Mouse (Mus musculus): ENCODE measurements around the gene Lsamp. TPM values are rescaled to one million over a fixed set of nuclear protein-coding genes. Genes with fewer than 3 reads are reported as not detected.

The Lsamp gene
- polyA plus RNA-seq, 1 experiment from 2014 or later: 0.25 TPM

DNA sequence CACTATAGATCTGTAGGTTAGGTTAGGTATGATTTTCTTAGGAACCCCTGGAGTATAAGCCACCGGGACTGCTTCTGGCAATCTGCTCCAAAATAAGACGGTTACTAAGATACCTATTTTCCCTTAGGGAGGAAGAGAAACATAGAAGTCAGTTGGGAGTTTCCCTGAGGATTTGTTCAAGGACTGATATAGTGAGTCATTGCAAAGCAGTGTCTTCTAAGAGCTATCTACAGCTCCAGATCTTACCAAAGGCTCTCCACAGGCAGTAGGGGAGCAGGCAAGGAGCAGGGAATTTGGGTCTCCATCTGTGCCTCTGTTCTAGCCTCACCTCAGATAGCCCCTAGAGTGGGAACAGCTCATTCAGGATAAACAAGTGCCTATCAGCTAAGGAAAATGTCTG, 2047.9 kb downstream of the Lsamp start:
- 50% methylated on average over 2 of the region's 2 CpGs for WGBS (ENCODE audit: insufficient replicate concordance)

DNA sequence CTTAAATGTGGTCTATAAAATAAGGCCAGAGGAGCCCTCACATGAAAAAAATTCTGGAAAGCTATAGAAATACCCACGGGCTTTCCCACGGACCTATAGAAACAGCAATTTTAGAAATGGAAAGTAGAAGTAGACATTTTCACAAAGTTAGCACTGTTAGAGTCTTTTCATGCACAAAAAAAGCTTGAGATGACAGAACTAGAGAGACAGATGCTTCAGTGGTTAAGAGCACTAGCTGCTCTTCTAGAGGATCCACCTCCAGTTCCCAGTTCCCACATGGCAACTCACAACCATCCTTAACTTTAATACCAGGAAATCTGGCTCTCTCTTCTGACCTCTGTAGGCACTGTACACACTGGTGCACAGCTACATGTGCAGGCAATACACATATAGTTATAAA, 2049.3 kb downstream of the Lsamp start:
- Histone ChIP-seq H3K9ac (no peak overlapping the region), H3K4me2 (no peak overlapping the region), H3K4me3 (no peak overlapping the region), H3K4me1 (no peaks in the 10 kb centered on the region), H3K27me3 (replicated peaks) (no peaks in the 10 kb centered on the region), H3K27ac (no peak overlapping the region), H3K36me3 (no peaks in the 10 kb centered on the region), H3K9me3 (replicated peaks) (no peaks in the 10 kb centered on the region)
- 72% methylated on average over 2 of the region's 2 CpGs for WGBS (ENCODE audit: insufficient replicate concordance)
- ATAC-seq: no peak

More for the DNA sequence above, 2047.9 kb downstream of the Lsamp start:
- no peak for ATAC-seq
- Histone ChIP-seq H3K9me3 (replicated peaks) (no peaks in the 10 kb centered on the region), H3K27me3 (replicated peaks) (no peaks in the 10 kb centered on the region), H3K9ac (no peak overlapping the region), H3K27ac (no peak overlapping the region), H3K4me1 (no peaks in the 10 kb centered on the region), H3K36me3 (no peaks in the 10 kb centered on the region), H3K4me2 (no peak overlapping the region), H3K4me3 (no peak overlapping the region)

DNA sequence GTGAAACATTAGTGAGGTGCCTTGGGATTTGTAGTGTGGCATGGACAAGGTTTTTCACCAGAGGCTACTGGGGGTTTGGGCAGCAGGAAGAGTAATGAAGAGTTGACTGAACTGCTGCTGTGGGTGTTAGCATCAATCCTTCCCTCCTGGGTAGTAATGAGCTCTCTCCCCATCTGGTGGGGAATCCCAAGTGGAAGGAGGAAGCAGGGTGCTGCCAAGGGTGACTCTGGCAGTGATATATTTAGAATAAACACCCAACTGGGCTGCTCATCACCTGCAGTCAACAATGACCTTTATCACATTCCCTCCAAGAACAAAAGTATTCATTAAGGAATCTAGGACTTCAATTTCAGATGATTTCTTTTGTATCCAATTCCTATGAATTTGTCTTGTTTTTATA, 2064.0 kb downstream of the Lsamp start:
- H3K9ac ChIP-seq: no peak overlapping the region
- H3K4me2 ChIP-seq: no peak overlapping the region
- no peak for ATAC-seq
- no peaks in the 10 kb centered on the region for H3K27me3 ChIP-seq (replicated peaks)
- no peaks in the 10 kb centered on the region for H3K36me3 ChIP-seq
- no peaks in the 10 kb centered on the region for H3K9me3 ChIP-seq (replicated peaks)
- H3K4me3 ChIP-seq: no peak overlapping the region
- no peak overlapping the region for H3K27ac ChIP-seq
- no peaks in the 10 kb centered on the region for H3K4me1 ChIP-seq

DNA sequence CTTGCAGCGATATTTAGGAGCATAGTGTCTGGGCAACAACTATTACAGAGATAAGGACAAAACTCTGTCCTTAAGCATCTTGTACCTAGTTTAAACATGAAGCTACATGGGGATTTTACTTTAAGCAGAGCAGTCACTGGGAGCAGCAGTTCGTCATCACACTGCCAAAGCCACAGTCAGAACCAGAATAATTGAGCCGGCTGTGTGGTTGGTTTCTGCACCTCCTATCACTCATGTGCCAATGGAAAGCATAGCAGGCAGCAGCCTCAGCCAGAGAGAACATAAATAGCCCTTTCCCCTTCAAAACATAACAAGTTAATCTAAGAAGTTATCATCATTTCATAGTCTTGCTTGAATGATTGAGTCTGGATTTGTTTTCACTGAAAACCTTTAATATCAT, 2075.8 kb downstream of the Lsamp start:
- H3K4me1 ChIP-seq: no peaks in the 10 kb centered on the region
- WGBS (ENCODE audit: insufficient replicate concordance): 61% methylated on average over 3 of the region's 3 CpGs
- H3K27me3 ChIP-seq (replicated peaks): no peaks in the 10 kb centered on the region
- H3K4me2 ChIP-seq: no peak overlapping the region
- H3K4me3 ChIP-seq: no peak overlapping the region
- no peak for ATAC-seq
- no peaks in the 10 kb centered on the region for H3K36me3 ChIP-seq
- H3K9me3 ChIP-seq (replicated peaks): no peaks in the 10 kb centered on the region
- no peak overlapping the region for H3K27ac ChIP-seq
- H3K9ac ChIP-seq: no peak overlapping the region

DNA sequence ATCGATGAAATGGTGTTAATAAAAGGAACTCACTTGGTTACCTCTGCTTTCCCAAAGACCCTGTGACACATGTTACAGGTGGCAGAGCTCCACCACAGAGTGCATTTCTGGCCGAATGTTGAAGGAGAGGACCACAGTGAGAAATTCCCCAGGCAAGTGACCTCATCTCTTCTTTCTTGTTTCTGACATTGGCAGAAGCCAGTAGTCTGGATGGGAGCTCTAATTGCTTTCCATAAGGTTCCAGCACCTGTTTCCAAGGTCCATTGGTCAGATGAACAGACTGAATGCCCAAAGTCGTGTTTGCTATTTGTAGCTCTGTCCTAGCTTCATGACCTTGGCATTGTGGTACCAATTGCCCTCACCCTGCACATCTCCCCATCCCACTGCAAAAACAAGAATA, 2090.2 kb downstream of the Lsamp start:
- Histone ChIP-seq H3K27me3 (replicated peaks) (no peaks in the 10 kb centered on the region), H3K9ac (no peak overlapping the region), H3K4me2 (no peak overlapping the region), H3K4me3 (no peak overlapping the region), H3K4me1 (no peaks in the 10 kb centered on the region), H3K36me3 (no peaks in the 10 kb centered on the region), H3K9me3 (replicated peaks) (no peaks in the 10 kb centered on the region), H3K27ac (no peak overlapping the region)
- 57% methylated on average over 3 of the region's 3 CpGs for WGBS (ENCODE audit: insufficient replicate concordance)
- ATAC-seq: no peak

DNA sequence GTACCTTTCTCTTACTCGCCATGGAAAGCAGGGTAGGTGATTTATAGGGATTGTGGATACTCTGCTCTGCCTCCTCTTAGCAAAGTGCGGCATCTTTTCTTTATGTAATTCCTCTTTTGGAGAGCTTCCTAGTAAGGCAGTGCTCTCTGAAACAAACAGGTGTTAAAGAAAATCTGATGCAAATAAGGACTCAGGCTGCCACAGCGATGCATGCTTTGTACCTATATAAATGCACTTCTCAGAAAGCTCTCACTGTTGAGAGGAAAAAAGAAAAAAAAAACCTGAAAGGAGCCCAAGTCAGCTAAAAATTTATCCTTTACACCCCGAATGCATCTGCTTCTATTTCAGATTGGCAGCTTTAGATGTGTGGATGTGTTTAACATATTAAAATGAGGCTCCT, 2095.4 kb downstream of the Lsamp start:
- Histone ChIP-seq H3K4me1 (no peaks in the 10 kb centered on the region), H3K27me3 (replicated peaks) (no peaks in the 10 kb centered on the region), H3K27ac (no peak overlapping the region), H3K36me3 (no peaks in the 10 kb centered on the region), H3K9ac (no peak overlapping the region), H3K4me3 (no peak overlapping the region), H3K4me2 (no peak overlapping the region), H3K9me3 (replicated peaks) (no peaks in the 10 kb centered on the region)
- WGBS (ENCODE audit: insufficient replicate concordance): 69% methylated on average over 4 of the region's 4 CpGs
- ATAC-seq: no peak

DNA sequence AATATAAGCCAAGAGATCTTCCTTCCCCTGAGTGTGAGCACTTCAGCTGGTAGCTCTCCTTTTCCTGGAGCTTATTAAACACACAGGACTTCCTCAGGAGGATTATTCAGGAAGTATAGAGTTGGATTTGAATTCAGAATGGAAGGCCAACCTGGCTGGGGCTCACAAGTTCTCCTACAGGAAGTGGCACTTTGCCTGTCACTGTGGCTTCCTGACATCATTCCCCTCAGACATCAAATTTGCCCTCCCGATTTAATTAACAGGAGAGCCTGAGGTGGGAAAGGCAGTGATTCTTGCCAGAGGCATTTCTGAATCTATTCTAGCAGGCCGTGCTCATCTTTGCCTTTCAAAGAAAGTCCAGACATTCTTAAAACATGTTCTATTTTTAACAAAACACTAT, 2097.4 kb downstream of the Lsamp start:
- no peaks in the 10 kb centered on the region for H3K27me3 ChIP-seq (replicated peaks)
- H3K36me3 ChIP-seq: no peaks in the 10 kb centered on the region
- no peak overlapping the region for H3K27ac ChIP-seq
- no peaks in the 10 kb centered on the region for H3K9me3 ChIP-seq (replicated peaks)
- no peak overlapping the region for H3K9ac ChIP-seq
- 39% methylated on average over 2 of the region's 2 CpGs for WGBS (ENCODE audit: insufficient replicate concordance)
- no peaks in the 10 kb centered on the region for H3K4me1 ChIP-seq
- H3K4me3 ChIP-seq: no peak overlapping the region
- ATAC-seq: no peak
- H3K4me2 ChIP-seq: no peak overlapping the region

DNA sequence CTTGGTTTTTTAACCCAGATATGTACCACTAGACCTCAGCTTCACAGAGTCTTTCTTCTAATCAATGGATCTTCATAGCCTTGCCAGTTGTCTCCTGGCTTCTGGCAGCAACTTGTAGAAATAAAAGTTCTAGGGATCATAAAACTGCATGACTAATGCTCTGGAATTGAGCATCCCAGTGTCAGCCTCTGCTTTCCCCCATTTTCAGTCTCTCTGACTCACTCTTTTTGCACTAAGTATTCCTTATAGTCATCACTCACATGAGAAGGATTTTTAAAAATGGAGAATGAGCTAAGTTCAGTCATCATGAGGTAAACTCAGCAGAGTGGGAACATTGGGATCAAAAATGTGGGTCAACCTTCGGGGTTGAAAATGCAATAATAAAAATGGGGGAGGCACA, 2113.3 kb downstream of the Lsamp start:
- Histone ChIP-seq H3K27me3 (replicated peaks) (no peaks in the 10 kb centered on the region), H3K36me3 (no peaks in the 10 kb centered on the region), H3K9ac (no peak overlapping the region), H3K9me3 (replicated peaks) (no peaks in the 10 kb centered on the region), H3K4me1 (no peaks in the 10 kb centered on the region), H3K27ac (no peak overlapping the region), H3K4me2 (no peak overlapping the region), H3K4me3 (no peak overlapping the region)
- 52% methylated on average over 1 of the region's 1 CpGs for WGBS (ENCODE audit: insufficient replicate concordance)
- no peak for ATAC-seq

DNA sequence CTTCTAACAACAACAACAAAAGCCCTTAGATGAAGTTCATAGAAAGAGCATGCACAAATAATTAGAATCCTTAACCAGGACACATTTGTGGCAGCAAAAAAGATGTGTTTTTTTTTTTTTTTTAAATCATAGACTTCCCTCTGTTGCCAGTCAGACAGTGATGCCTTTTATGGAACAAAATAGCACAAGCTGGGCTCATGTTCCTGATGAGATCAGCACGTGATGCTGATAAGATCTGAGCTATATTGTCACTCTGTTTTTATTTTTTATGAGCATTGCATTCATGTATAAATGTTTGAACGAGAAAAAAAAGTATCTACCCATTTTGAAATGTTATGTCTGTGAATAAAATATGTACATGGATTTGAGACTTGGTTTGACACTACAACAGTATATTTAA, 2118.0 kb downstream of the Lsamp start:
- no peak overlapping the region for H3K27ac ChIP-seq
- no peak for ATAC-seq
- H3K36me3 ChIP-seq: no peaks in the 10 kb centered on the region
- 29% methylated on average over 2 of the region's 2 CpGs for WGBS (ENCODE audit: insufficient replicate concordance)
- no peaks in the 10 kb centered on the region for H3K4me1 ChIP-seq
- no peak overlapping the region for H3K4me2 ChIP-seq
- H3K9ac ChIP-seq: no peak overlapping the region
- no peaks in the 10 kb centered on the region for H3K9me3 ChIP-seq (replicated peaks)
- H3K27me3 ChIP-seq (replicated peaks): no peaks in the 10 kb centered on the region
- H3K4me3 ChIP-seq: no peak overlapping the region

DNA sequence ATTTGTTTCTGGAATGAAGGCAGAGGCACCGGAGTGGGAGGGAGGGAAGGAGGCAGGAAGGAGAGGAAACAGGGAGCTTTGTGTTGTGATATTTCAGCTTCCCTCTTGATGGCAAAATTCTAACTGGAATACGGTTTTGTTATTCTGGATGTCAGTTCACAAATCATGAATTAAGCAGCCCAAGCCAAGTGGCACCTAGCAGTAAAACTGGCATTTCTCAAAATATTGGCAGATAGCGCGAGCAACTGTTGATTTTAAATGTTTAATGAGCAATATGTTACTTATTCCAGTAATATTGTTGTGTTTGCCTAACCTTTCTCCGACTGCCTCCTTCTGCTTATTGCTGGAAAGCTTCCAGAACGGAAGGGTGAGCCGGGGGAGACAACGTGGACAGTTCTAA, 2118.5 kb downstream of the Lsamp start:
- 57% methylated on average over 8 of the region's 8 CpGs for WGBS (ENCODE audit: insufficient replicate concordance)
- no peak overlapping the region for H3K27ac ChIP-seq
- H3K4me3 ChIP-seq: no peak overlapping the region
- no peaks in the 10 kb centered on the region for H3K4me1 ChIP-seq
- no peak overlapping the region for H3K9ac ChIP-seq
- no peaks in the 10 kb centered on the region for H3K36me3 ChIP-seq
- ATAC-seq: no peak
- H3K9me3 ChIP-seq (replicated peaks): no peaks in the 10 kb centered on the region
- H3K4me2 ChIP-seq: no peak overlapping the region
- H3K27me3 ChIP-seq (replicated peaks): no peaks in the 10 kb centered on the region

DNA sequence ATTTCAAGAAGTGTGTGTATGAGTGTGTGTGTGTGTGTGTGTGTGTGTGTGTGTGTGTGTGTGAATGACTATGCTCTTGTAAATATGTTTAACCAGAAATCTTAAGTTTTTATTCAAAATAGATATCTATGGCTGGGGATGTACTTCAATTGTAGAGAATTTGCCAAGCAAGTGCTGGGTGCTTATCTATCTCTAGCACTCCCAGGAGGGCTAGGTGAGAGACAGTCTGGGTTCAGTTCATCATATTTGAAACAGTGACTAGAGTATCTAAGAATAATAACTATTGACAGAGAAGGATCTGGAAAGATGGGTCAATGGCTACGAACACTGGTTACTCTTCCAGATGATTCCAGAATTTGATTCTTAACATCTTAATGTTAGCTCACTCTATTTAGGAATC, 2128.1 kb downstream of the Lsamp start:
- no peaks in the 10 kb centered on the region for H3K27me3 ChIP-seq (replicated peaks)
- H3K9ac ChIP-seq: no peak overlapping the region
- no peak overlapping the region for H3K27ac ChIP-seq
- no peaks in the 10 kb centered on the region for H3K9me3 ChIP-seq (replicated peaks)
- H3K4me3 ChIP-seq: no peak overlapping the region
- no peak for ATAC-seq
- no peaks in the 10 kb centered on the region for H3K4me1 ChIP-seq
- H3K4me2 ChIP-seq: no peak overlapping the region
- 75% methylated on average over 1 of the region's 1 CpGs for WGBS (ENCODE audit: insufficient replicate concordance)
- H3K36me3 ChIP-seq: no peaks in the 10 kb centered on the region

DNA sequence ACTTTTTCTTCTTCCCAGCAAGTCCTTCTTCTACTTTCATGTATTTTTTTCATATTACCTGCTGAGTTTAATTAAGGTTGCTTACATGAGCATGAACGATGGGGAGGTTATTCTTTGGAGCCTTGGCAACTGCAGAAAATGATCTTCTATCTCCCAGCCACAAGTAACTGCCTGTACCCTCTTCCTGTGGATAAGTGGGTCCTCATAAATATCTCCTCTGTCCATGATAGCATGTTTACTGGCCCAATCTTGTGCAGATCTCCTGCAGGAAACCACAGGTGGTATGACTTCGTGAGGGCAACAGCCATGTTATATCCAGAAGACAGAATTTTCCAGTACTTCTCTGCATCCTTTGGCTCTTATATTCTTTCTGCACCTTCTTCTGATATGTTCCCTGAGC, 2129.1 kb downstream of the Lsamp start:
- no peak overlapping the region for H3K9ac ChIP-seq
- no peak for ATAC-seq
- no peak overlapping the region for H3K4me2 ChIP-seq
- no peak overlapping the region for H3K27ac ChIP-seq
- no peaks in the 10 kb centered on the region for H3K27me3 ChIP-seq (replicated peaks)
- 39% methylated on average over 2 of the region's 2 CpGs for WGBS (ENCODE audit: insufficient replicate concordance)
- H3K4me3 ChIP-seq: no peak overlapping the region
- no peaks in the 10 kb centered on the region for H3K9me3 ChIP-seq (replicated peaks)
- no peaks in the 10 kb centered on the region for H3K36me3 ChIP-seq
- H3K4me1 ChIP-seq: no peaks in the 10 kb centered on the region

DNA sequence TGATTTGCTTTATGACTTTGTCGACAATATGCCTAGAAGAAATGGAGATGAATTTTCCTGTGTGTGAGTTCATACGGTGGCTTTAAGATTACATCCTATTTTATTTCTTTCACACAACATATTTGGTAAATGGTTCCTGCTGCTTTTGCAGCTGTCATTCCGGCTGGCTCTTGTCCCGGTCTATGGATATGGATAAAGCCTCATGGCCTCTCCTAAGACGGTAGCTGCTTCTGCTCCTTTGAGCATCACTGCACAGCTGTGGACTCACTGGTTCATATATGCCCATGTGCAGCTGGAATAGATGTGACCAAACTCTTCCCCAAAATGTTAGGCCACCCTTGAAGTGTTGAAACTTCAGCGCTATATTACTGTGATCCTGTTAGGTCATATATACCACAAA, 2137.6 kb downstream of the Lsamp start:
- Histone ChIP-seq H3K4me1 (no peaks in the 10 kb centered on the region), H3K9ac (no peak overlapping the region), H3K4me3 (no peak overlapping the region), H3K9me3 (replicated peaks) (no peaks in the 10 kb centered on the region), H3K27ac (no peak overlapping the region), H3K36me3 (no peaks in the 10 kb centered on the region), H3K27me3 (replicated peaks) (no peaks in the 10 kb centered on the region), H3K4me2 (no peak overlapping the region)
- 75% methylated on average over 6 of the region's 6 CpGs for WGBS (ENCODE audit: insufficient replicate concordance)
- no peak for ATAC-seq

All from liver, embryonic 12.5 days (tissue).